Mouse (Mus musculus): ENCODE measurements around the gene Ube2o. TPM values are rescaled to one million over a fixed set of nuclear protein-coding genes. Genes with fewer than 3 reads are reported as not detected.
"Not testable (repeated sequence)": the region's sequence is repeated elsewhere in the genome, so short reads cannot be mapped to it uniquely, and the experiment has no call there.

Gene Ube2o
- total and polyA plus RNA-seq, 2 experiments from 2014 or later = 5.2 to 34.8 TPM

GRCm38 (mm10) chr11:116493191-116493590, 88.1 kb downstream of the Ube2o start:
- ATAC-seq (ENCODE audit: insufficient read depth, low read depth) (no peak), DNase-seq (ENCODE audit: low spot score) (no peak)
- H3K4me2 ChIP-seq (ENCODE audit: low read depth, low read length) = no peak overlapping the region
- H3K9me3 ChIP-seq (replicated peaks; ENCODE audit: control insufficient read depth, low read length) = no peaks in the 10 kb centered on the region
- no peak overlapping the region for H3K9ac ChIP-seq (replicated peaks; ENCODE audit: low read depth, low read length)
- no peak overlapping the region for H3K27ac ChIP-seq (ENCODE audit: low read depth)
- 0 out of 2 replicates have a peak, but pooled peaks cover 7% of the 10 kb centered on the region for H3K4me1 ChIP-seq (ENCODE audit: control insufficient read depth, insufficient read depth)
- 58% methylated on average over 5 of the region's 5 CpGs for WGBS
- TF ChIP-seq CTCF (IDR thresholded peaks at IDR 0.05; ENCODE audit: low read depth) (no peak), EP300 (IDR thresholded peaks at IDR 0.05; ENCODE audit: low read depth) (no peak)
- no peak overlapping the region for H3K4me3 ChIP-seq (ENCODE audit: low read depth, low read length)
- H3K27me3 ChIP-seq (ENCODE audit: control insufficient read depth, insufficient read depth, low read length) = no peaks in the 10 kb centered on the region
- no peaks in the 10 kb centered on the region for H3K36me3 ChIP-seq (replicated peaks; ENCODE audit: control insufficient read depth, insufficient read depth, low read length)

- H3K27ac ChIP-seq (ENCODE audit: low read depth); H3K36me3 ChIP-seq (replicated peaks; ENCODE audit: control insufficient read depth, insufficient read depth, low read length); ATAC-seq (ENCODE audit: insufficient read depth, low read depth); H3K4me2 ChIP-seq (ENCODE audit: low read depth, low read length); H3K4me1 ChIP-seq (ENCODE audit: control insufficient read depth, insufficient read depth); H3K4me3 ChIP-seq (ENCODE audit: low read depth, low read length); H3K9ac ChIP-seq (replicated peaks; ENCODE audit: low read depth, low read length); DNase-seq (ENCODE audit: low spot score); H3K27me3 ChIP-seq (ENCODE audit: control insufficient read depth, insufficient read depth, low read length); H3K9me3 ChIP-seq (replicated peaks; ENCODE audit: control insufficient read depth, low read length): not testable (repeated sequence)
- WGBS = 67% methylated on average over 1 of the region's 1 CpGs
These were observed 88.7 kb downstream of the Ube2o start for GRCm38 (mm10) chr11:116492507-116492906.

- 67% methylated on average over 6 of the region's 6 CpGs for WGBS
- ATAC-seq (ENCODE audit: insufficient read depth, low read depth) (no peak), DNase-seq (ENCODE audit: low spot score) (no peak)
- peaks cover 12% of the 10 kb centered on the region for H3K36me3 ChIP-seq (replicated peaks; ENCODE audit: control insufficient read depth, insufficient read depth, low read length)
- H3K4me2 ChIP-seq (ENCODE audit: low read depth, low read length) = peak overlapping the region; percentile 94
- TF ChIP-seq EP300 (IDR thresholded peaks at IDR 0.05; ENCODE audit: low read depth) = no peak
- TF ChIP-seq CTCF (IDR thresholded peaks at IDR 0.05; ENCODE audit: low read depth) = no peak
- H3K27ac ChIP-seq (ENCODE audit: low read depth) = no peak overlapping the region
- 0 out of 2 replicates have a peak, but pooled peaks cover 7% of the 10 kb centered on the region for H3K4me1 ChIP-seq (ENCODE audit: control insufficient read depth, insufficient read depth)
- no peak overlapping the region for H3K9ac ChIP-seq (replicated peaks; ENCODE audit: low read depth, low read length)
- no peak overlapping the region for H3K4me3 ChIP-seq (ENCODE audit: low read depth, low read length)
- H3K27me3 ChIP-seq (ENCODE audit: control insufficient read depth, insufficient read depth, low read length) = no peaks in the 10 kb centered on the region
- no peaks in the 10 kb centered on the region for H3K9me3 ChIP-seq (replicated peaks; ENCODE audit: control insufficient read depth, low read length)
These were observed 89.9 kb downstream of the Ube2o start for GRCm38 (mm10) chr11:116491338-116491737.

GRCm38 (mm10) chr11:116490232-116491107, 90.8 kb downstream of the Ube2o start:
- DNase-seq (ENCODE audit: low spot score) (peak; percentile 85), ATAC-seq (ENCODE audit: insufficient read depth, low read depth) (peak; percentile 85)
- Histone ChIP-seq H3K9ac (replicated peaks; ENCODE audit: low read depth, low read length) (peak overlapping the region; percentile 95), H3K4me2 (ENCODE audit: low read depth, low read length) (peak overlapping the region; percentile 94), H3K4me1 (ENCODE audit: control insufficient read depth, insufficient read depth) (0 out of 2 replicates have a peak, but pooled peaks cover 7% of the 10 kb centered on the region), H3K27me3 (ENCODE audit: control insufficient read depth, insufficient read depth, low read length) (no peaks in the 10 kb centered on the region), H3K36me3 (replicated peaks; ENCODE audit: control insufficient read depth, insufficient read depth, low read length) (peaks cover 21% of the 10 kb centered on the region), H3K4me3 (ENCODE audit: low read depth, low read length) (peak overlapping the region; percentile 98), H3K9me3 (replicated peaks; ENCODE audit: control insufficient read depth, low read length) (no peaks in the 10 kb centered on the region), H3K27ac (ENCODE audit: low read depth) (peak overlapping the region; percentile 90)
- WGBS = under 1% methylated on average over 52 of the region's 62 CpGs
- TF ChIP-seq CTCF (IDR thresholded peaks at IDR 0.05; ENCODE audit: low read depth) (no peak), EP300 (IDR thresholded peaks at IDR 0.05; ENCODE audit: low read depth) (no peak)

GRCm38 (mm10) chr11:116489771-116490231, 91.4 kb downstream of the Ube2o start:
- peak; percentile 20 for ATAC-seq (ENCODE audit: insufficient read depth, low read depth)

More at GRCm38 (mm10) chr11:116489771-116490231, 91.4 kb downstream of the Ube2o start:
- DNase-seq (ENCODE audit: low spot score) = no peak
- Histone ChIP-seq H3K27me3 (ENCODE audit: control insufficient read depth, insufficient read depth, low read length) (no peaks in the 10 kb centered on the region), H3K4me1 (ENCODE audit: control insufficient read depth, insufficient read depth) (0 out of 2 replicates have a peak, but pooled peaks cover 7% of the 10 kb centered on the region), H3K4me3 (ENCODE audit: low read depth, low read length) (peak overlapping the region; percentile 98), H3K4me2 (ENCODE audit: low read depth, low read length) (peak overlapping the region; percentile 94), H3K27ac (ENCODE audit: low read depth) (peak overlapping the region; percentile 90), H3K36me3 (replicated peaks; ENCODE audit: control insufficient read depth, insufficient read depth, low read length) (peaks cover 28% of the 10 kb centered on the region), H3K9ac (replicated peaks; ENCODE audit: low read depth, low read length) (peak overlapping the region; percentile 95), H3K9me3 (replicated peaks; ENCODE audit: control insufficient read depth, low read length) (no peaks in the 10 kb centered on the region)
- WGBS = under 1% methylated on average over 36 of the region's 39 CpGs
- TF ChIP-seq CTCF (IDR thresholded peaks at IDR 0.05; ENCODE audit: low read depth) = no peak
- no peak for TF ChIP-seq EP300 (IDR thresholded peaks at IDR 0.05; ENCODE audit: low read depth)

All from heart, postnatal 0 days (tissue).